Mouse (Mus musculus): Measurements from ENCODE around the gene Lmo2. TPM values are rescaled to one million over a fixed set of nuclear protein-coding genes. Genes with fewer than 3 reads are reported as not detected.

Gene Lmo2
- polyA plus RNA-seq, 1 experiment, result 29.2 TPM

GRCm38 (mm10) chr2:103934670-103935069 is 23.1 kb upstream of the Lmo2 start:
- DNase-seq, result no peak
- Histone ChIP-seq H3K27me3 (ENCODE audit: control insufficient read depth, insufficient read depth, low read length) (no peaks in the 10 kb centered on the region), H3K27ac (ENCODE audit: insufficient read depth, low read length) (no peak overlapping the region), H3K4me3 (replicated peaks; ENCODE audit: insufficient read depth, low read depth, low read length) (no peak overlapping the region), H3K4me1 (ENCODE audit: control insufficient read depth, insufficient read depth, low read length) (no peaks in the 10 kb centered on the region)
- TF ChIP-seq POLR2A (IDR thresholded peaks at IDR 0.05; ENCODE audit: borderline replicate concordance, insufficient read depth, low read length) (no peak), CTCF (IDR thresholded peaks at IDR 0.05; ENCODE audit: borderline replicate concordance, insufficient read depth, low read depth, low read length) (no peak)
- WGBS, result 93% methylated on average over 3 of the region's 3 CpGs

- H3K27me3 ChIP-seq (ENCODE audit: control insufficient read depth, insufficient read depth, low read length), result no peaks in the 10 kb centered on the region
- 86% methylated on average over 10 of the region's 10 CpGs for WGBS
- H3K4me3 ChIP-seq (replicated peaks; ENCODE audit: insufficient read depth, low read depth, low read length), result no peak overlapping the region
- no peak for DNase-seq
- H3K4me1 ChIP-seq (ENCODE audit: control insufficient read depth, insufficient read depth, low read length), result no peaks in the 10 kb centered on the region
- no peak overlapping the region for H3K27ac ChIP-seq (ENCODE audit: insufficient read depth, low read length)
- TF ChIP-seq CTCF (IDR thresholded peaks at IDR 0.05; ENCODE audit: borderline replicate concordance, insufficient read depth, low read depth, low read length) (no peak), POLR2A (IDR thresholded peaks at IDR 0.05; ENCODE audit: borderline replicate concordance, insufficient read depth, low read length) (no peak)
Measured at GRCm38 (mm10) chr2:103935691-103936435, 21.9 kb upstream of the Lmo2 start.

GRCm38 (mm10) chr2:103936666-103937065 is 21.1 kb upstream of the Lmo2 start:
- no peaks in the 10 kb centered on the region for H3K27me3 ChIP-seq (ENCODE audit: control insufficient read depth, insufficient read depth, low read length)
- WGBS, result 98% methylated on average over 2 of the region's 2 CpGs
- no peaks in the 10 kb centered on the region for H3K4me1 ChIP-seq (ENCODE audit: control insufficient read depth, insufficient read depth, low read length)
- no peak for DNase-seq
- no peak overlapping the region for H3K27ac ChIP-seq (ENCODE audit: insufficient read depth, low read length)
- TF ChIP-seq CTCF (IDR thresholded peaks at IDR 0.05; ENCODE audit: borderline replicate concordance, insufficient read depth, low read depth, low read length), result no peak
- no peak for TF ChIP-seq POLR2A (IDR thresholded peaks at IDR 0.05; ENCODE audit: borderline replicate concordance, insufficient read depth, low read length)
- H3K4me3 ChIP-seq (replicated peaks; ENCODE audit: insufficient read depth, low read depth, low read length), result no peak overlapping the region

DNA sequence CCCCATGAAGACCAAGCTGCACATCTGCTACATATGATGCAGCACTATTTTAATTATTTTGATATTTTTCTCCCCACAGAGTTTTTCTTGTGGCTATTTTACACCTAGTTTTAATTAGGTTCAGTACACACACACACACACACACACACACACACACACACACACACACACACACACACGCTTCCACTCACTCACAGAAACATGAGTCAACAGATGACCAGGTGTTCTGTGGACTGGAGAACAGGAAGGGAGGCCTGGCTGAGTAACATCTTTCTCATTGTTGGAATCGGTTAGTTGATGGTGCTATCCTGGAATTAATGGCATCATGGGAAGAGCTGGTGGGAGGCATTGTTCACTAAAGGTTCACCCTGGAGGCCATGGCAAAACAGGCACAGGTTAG is 20.1 kb upstream of the Lmo2 start:
- no peak for TF ChIP-seq POLR2A (IDR thresholded peaks at IDR 0.05; ENCODE audit: borderline replicate concordance, insufficient read depth, low read length)
- TF ChIP-seq CTCF (IDR thresholded peaks at IDR 0.05; ENCODE audit: borderline replicate concordance, insufficient read depth, low read depth, low read length), result no peak
- WGBS, result 76% methylated on average over 2 of the region's 2 CpGs
- H3K27ac ChIP-seq (ENCODE audit: insufficient read depth, low read length), result no peak overlapping the region
- no peak overlapping the region for H3K4me3 ChIP-seq (replicated peaks; ENCODE audit: insufficient read depth, low read depth, low read length)
- no peaks in the 10 kb centered on the region for H3K27me3 ChIP-seq (ENCODE audit: control insufficient read depth, insufficient read depth, low read length)
- H3K4me1 ChIP-seq (ENCODE audit: control insufficient read depth, insufficient read depth, low read length), result no peaks in the 10 kb centered on the region
- DNase-seq, result no peak

DNA sequence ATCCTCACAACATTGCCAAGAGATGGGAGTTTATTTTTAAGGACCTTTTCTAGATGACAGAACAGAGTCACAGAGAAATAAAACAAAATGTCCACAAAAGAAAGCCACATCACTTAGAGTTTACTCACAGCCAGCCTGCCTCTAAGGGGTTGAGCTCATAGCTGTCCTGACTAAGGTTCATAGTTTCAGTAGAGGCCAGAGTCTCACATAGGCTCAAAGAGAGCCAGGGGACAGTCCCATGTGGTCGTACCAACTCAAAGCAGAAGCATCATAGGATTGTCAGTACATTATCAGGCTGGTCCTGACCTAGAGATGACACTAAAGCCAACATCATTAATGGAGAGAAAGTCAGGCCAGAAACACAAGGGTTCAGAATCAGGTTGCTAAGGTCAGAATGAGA is 19.2 kb upstream of the Lmo2 start:
- whole genome bisulfite sequencing, result 70% methylated on average over 1 of the region's 1 CpGs
- no peak for DNase-seq
- Histone ChIP-seq H3K4me1 (ENCODE audit: control insufficient read depth, insufficient read depth, low read length) (no peaks in the 10 kb centered on the region), H3K27me3 (ENCODE audit: control insufficient read depth, insufficient read depth, low read length) (no peaks in the 10 kb centered on the region), H3K27ac (ENCODE audit: insufficient read depth, low read length) (no peak overlapping the region), H3K4me3 (replicated peaks; ENCODE audit: insufficient read depth, low read depth, low read length) (no peak overlapping the region)
- TF ChIP-seq POLR2A (IDR thresholded peaks at IDR 0.05; ENCODE audit: borderline replicate concordance, insufficient read depth, low read length) (no peak), CTCF (IDR thresholded peaks at IDR 0.05; ENCODE audit: borderline replicate concordance, insufficient read depth, low read depth, low read length) (no peak)

GRCm38 (mm10) chr2:103939003-103939402 is 18.8 kb upstream of the Lmo2 start:
- no peak overlapping the region for H3K4me3 ChIP-seq (replicated peaks; ENCODE audit: insufficient read depth, low read depth, low read length)
- DNase-seq, result no peak
- H3K4me1 ChIP-seq (ENCODE audit: control insufficient read depth, insufficient read depth, low read length), result no peaks in the 10 kb centered on the region
- no peaks in the 10 kb centered on the region for H3K27me3 ChIP-seq (ENCODE audit: control insufficient read depth, insufficient read depth, low read length)
- TF ChIP-seq CTCF (IDR thresholded peaks at IDR 0.05; ENCODE audit: borderline replicate concordance, insufficient read depth, low read depth, low read length) (no peak), POLR2A (IDR thresholded peaks at IDR 0.05; ENCODE audit: borderline replicate concordance, insufficient read depth, low read length) (no peak)
- H3K27ac ChIP-seq (ENCODE audit: insufficient read depth, low read length), result no peak overlapping the region

DNA sequence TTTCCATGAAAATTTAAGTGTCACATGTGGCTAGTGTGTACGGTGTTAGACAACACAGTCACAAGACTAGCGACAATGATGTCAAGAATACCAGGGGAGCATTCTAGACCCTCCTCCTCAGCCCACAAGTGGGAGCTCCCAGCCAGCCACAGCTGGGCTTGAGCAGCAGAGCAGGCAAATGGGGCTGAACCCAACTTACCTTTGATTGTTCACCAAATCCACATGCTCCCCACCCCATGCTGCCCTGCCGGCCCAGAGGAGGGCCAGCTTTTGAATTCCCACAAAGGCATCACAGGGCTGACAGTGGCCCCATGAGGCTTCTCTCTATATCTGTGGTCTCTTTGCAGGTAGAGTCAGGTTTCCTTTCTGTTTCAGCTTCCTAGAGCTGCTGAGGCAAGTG is 16.7 kb upstream of the Lmo2 start:
- Histone ChIP-seq H3K27ac (ENCODE audit: insufficient read depth, low read length) (no peak overlapping the region), H3K4me3 (replicated peaks; ENCODE audit: insufficient read depth, low read depth, low read length) (no peak overlapping the region), H3K27me3 (ENCODE audit: control insufficient read depth, insufficient read depth, low read length) (no peaks in the 10 kb centered on the region), H3K4me1 (ENCODE audit: control insufficient read depth, insufficient read depth, low read length) (no peaks in the 10 kb centered on the region)
- no peak for TF ChIP-seq POLR2A (IDR thresholded peaks at IDR 0.05; ENCODE audit: borderline replicate concordance, insufficient read depth, low read length)
- no peak for TF ChIP-seq CTCF (IDR thresholded peaks at IDR 0.05; ENCODE audit: borderline replicate concordance, insufficient read depth, low read depth, low read length)
- WGBS, result 58% methylated on average over 3 of the region's 3 CpGs
- DNase-seq, result no peak

- Histone ChIP-seq H3K4me3 (replicated peaks; ENCODE audit: insufficient read depth, low read depth, low read length) (no peak overlapping the region), H3K4me1 (ENCODE audit: control insufficient read depth, insufficient read depth, low read length) (no peaks in the 10 kb centered on the region), H3K27me3 (ENCODE audit: control insufficient read depth, insufficient read depth, low read length) (no peaks in the 10 kb centered on the region), H3K27ac (ENCODE audit: insufficient read depth, low read length) (no peak overlapping the region)
- no peak for DNase-seq
- TF ChIP-seq POLR2A (IDR thresholded peaks at IDR 0.05; ENCODE audit: borderline replicate concordance, insufficient read depth, low read length) (no peak), CTCF (IDR thresholded peaks at IDR 0.05; ENCODE audit: borderline replicate concordance, insufficient read depth, low read depth, low read length) (no peak)
- 90% methylated on average over 2 of the region's 2 CpGs for WGBS
Measured at GRCm38 (mm10) chr2:103944859-103945258, 12.9 kb upstream of the Lmo2 start.
